Comparison of ENCODE assay signal across 26 mouse cellular contexts in the genomic region with DNA sequence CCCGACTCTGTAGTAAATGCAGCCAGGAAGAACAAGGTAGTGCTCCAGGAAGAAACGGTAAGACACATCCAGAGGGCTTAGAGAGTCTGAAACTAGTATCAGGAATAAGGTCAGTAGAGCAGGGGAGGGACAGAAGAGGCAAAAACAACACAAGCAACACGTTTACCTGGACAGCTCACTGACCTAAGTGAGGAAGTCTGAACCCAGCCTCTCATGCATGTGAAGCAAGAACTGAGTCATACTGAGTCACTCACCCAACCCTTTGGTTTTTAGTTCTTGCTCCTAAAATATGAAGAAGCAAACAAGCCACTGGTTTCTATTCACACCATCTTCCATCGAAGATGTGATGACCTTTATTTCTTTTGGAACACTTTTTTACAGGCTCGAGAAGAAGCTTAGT. TPM values are rescaled to one million over a fixed set of nuclear protein-coding genes. Genes with fewer than 3 reads are reported as not detected.
DNase-seq lines count a peak whose midpoint lies in the region; ATAC-seq and TF ChIP-seq lines count a peak whose summit lies in the region.
"Had no signal": no experiment of that assay in that cellular context is flagged by ENCODE, and none has a peak within 500 bp of the region (broad histone marks: within the 10 kb centered on the region; RNA-seq: fewer than 3 reads in every experiment).

No protein-coding gene starts in this region.

- no peak overlapping the region for H3K4me2 ChIP-seq in heart, embryonic 11.5 days
- H3K4me2 ChIP-seq: liver, embryonic 13.5 days; lung, embryonic 14.5 days; midbrain, embryonic 12.5 days; neural tube, embryonic 13.5 days had no signal

- no peak for TF ChIP-seq CTCF in gastrocnemius, adult 2 months (IDR thresholded peaks at IDR 0.05)

- DNase-seq in adrenal gland, adult 2 months = peak; percentile 28
- no peak for DNase-seq in adrenal gland, postnatal 10 days
- peak; percentile 82 for DNase-seq in 416B (ENCODE audit: low read depth)
- no peak for DNase-seq in right cerebral cortex, postnatal 25 days
- no peak for DNase-seq in gastrocnemius, adult 2 months
- DNase-seq: adrenal gland, postnatal 25 days; cerebellum, adult 11 months; cerebellum, adult 9-11 months; kidney, postnatal 36 days; liver, embryonic 13.5 days; lung, embryonic 14.5 days; right cerebral cortex, adult 18-20 months; thymus, postnatal 14 days had no signal

- H3K9ac ChIP-seq in heart, embryonic 11.5 days (ENCODE audit: low read depth, low read length) = no peak overlapping the region
- H3K9ac ChIP-seq: liver, embryonic 13.5 days; lung, embryonic 14.5 days; midbrain, embryonic 12.5 days; neural tube, embryonic 13.5 days had no signal

- H3K4me3 ChIP-seq in gastrocnemius, adult 2 months = no peak overlapping the region
- no peak overlapping the region for H3K4me3 ChIP-seq in heart, embryonic 11.5 days (ENCODE audit: low read depth, low read length)
- H3K4me3 ChIP-seq: embryonic facial prominence, embryonic 10.5 days; heart, embryonic 10.5 days; liver, embryonic 13.5 days; midbrain, embryonic 12.5 days; neural tube, embryonic 13.5 days had no signal

- H3K27me3 ChIP-seq in heart, embryonic 11.5 days (ENCODE audit: control insufficient read depth, insufficient read depth, low read length) = no peaks in the 10 kb centered on the region; the same call in 1 of the 2 replicates
- H3K27me3 ChIP-seq: liver, embryonic 13.5 days; midbrain, embryonic 12.5 days; neural tube, embryonic 13.5 days had no signal

- no peaks in the 10 kb centered on the region; the same call in 1 of the 2 replicates for H3K9me3 ChIP-seq in heart, embryonic 11.5 days (replicated peaks; ENCODE audit: control insufficient read depth, low read length)
- H3K9me3 ChIP-seq: embryonic facial prominence, embryonic 10.5 days; heart, embryonic 10.5 days; liver, embryonic 13.5 days; midbrain, embryonic 12.5 days; neural tube, embryonic 13.5 days had no signal

- H3K36me3 ChIP-seq in heart, embryonic 11.5 days (ENCODE audit: control insufficient read depth, insufficient read depth, low read length) = no peaks in the 10 kb centered on the region
- H3K36me3 ChIP-seq: embryonic facial prominence, embryonic 10.5 days; G1E; heart, embryonic 10.5 days; liver, embryonic 13.5 days; midbrain, embryonic 12.5 days; neural tube, embryonic 13.5 days had no signal

- 0 out of 2 replicates have a peak, but pooled peaks have one; percentile 42 for ATAC-seq in common myeloid progenitor, adult 5-6 weeks (replicated peaks; ENCODE audit: low read depth, poor library complexity, severe bottlenecking)
- peak; percentile 45; the same call in 1 of the 2 replicates for ATAC-seq in monocyte, adult 5-6 weeks (replicated peaks; ENCODE audit: insufficient number of reproducible peaks, low FRiP score, low TSS enrichment, poor library complexity, severe bottlenecking)
- no peak for ATAC-seq in heart, embryonic 11.5 days (replicated peaks; ENCODE audit: insufficient number of reproducible peaks, low FRiP score, low TSS enrichment)
- ATAC-seq: activated CD4-positive, CD25-positive, alpha-beta regulatory T cell, adult 4 months; hindbrain, postnatal 0 days; intestine, embryonic 16.5 days had no signal

- no peaks in the 10 kb centered on the region for H3K4me1 ChIP-seq in heart, embryonic 11.5 days (ENCODE audit: control insufficient read depth, insufficient read depth, low read length)
- H3K4me1 ChIP-seq: heart, embryonic 10.5 days; liver, embryonic 13.5 days had no signal

- WGBS in heart, embryonic 11.5 days (ENCODE audit: insufficient replicate concordance) = 68% methylated on average over 5 of the region's 5 CpGs

- H3K27ac ChIP-seq in gastrocnemius, adult 2 months = no peak overlapping the region
- no peak overlapping the region for H3K27ac ChIP-seq in heart, embryonic 11.5 days (ENCODE audit: low read depth, low read length)
- H3K27ac ChIP-seq: embryonic facial prominence, embryonic 10.5 days; heart, embryonic 10.5 days; hindbrain, postnatal 0 days; liver, embryonic 13.5 days; macrophage; midbrain, embryonic 12.5 days; neural tube, embryonic 13.5 days had no signal

- intact Hi-C loops in gastrocnemius, adult 2 months (cut with DNase I) = no loop called here

RNA-seq across cellular contexts. Expression of gene Tlr5, which starts 9.9 kb away (rescaled TPM):
- 1 to 10 TPM; 1.1 to 1.8 TPM for total RNA-seq in adrenal gland, adult 2 months (2021)
- 0.95 and 1.1 TPM in 2 replicates for polyA plus RNA-seq in adrenal gland, adult 2 months (2012; rRNA removed)
- 1 to 10 TPM; 1.6 to 2.4 TPM for total RNA-seq in adrenal gland, postnatal 10 days (2021)
- total RNA-seq in common myeloid progenitor, adult 5-6 weeks (2017) = not detected in 2 replicates
- total RNA-seq in monocyte, adult 5-6 weeks (2017) = 0.48 to 0.53 TPM in 2 of 3 replicates, not detected in the other
- total RNA-seq in gastrocnemius, adult 2 months (2021) = 1 to 10 TPM; 1.1 to 3.8 TPM
- polyA plus RNA-seq in heart, embryonic 11.5 days (2014; fragmentation: Nextera tagmentation; extraction: Ambion mirVana) = 5.3 and 5.7 TPM in 2 replicates
- total RNA-seq: CH12.LX had no signal
- polyA plus RNA-seq: G1E had no signal

Comparison
In these comparisons a context has a peak if more than half of its experiments do, and no peak if none do; other contexts are left out.
1. DNase-seq: peak in adrenal gland, adult 2 months (single experiment) and 416B (single experiment); none in adrenal gland, postnatal 10 days (single experiment), right cerebral cortex, postnatal 25 days (single experiment) and gastrocnemius, adult 2 months (single experiment).